Comparison of ENCODE assay signal across 1 mouse cellular context in the genomic region with DNA sequence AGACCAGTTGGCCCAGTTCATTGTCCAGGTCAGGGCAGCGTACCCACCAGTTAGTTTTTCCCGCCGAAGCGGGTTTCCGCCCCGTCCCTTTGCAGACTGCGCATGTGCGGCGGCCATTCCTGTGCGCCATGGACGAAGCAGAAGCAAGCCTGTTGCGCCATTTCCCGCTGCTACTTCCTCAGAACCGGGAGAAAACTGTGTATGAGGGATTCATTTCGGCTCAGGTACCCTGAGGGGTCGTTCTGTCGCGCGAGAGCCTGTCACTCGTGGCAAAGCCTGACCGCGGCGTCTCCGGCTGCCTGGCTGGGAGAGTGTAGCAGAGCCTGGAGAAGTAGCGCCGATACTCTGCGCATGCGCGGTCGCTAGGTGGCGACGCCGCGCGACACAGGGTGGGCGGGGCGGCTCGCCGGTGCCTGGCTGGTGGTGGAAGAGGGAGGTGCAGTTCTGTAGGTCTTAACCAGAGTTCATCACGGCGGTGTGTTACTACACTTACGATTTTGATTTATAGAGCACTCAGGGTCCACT.
TF ChIP-seq lines count a peak whose summit lies in the region.

No protein-coding gene starts in this region.

TF ChIP-seq in CH12.LX, 34 proteins besides CTCF, POLR2A, EP300 and RAD21 (continued from another document):
- TF ChIP-seq JUND (conservative IDR thresholded peaks at IDR 0.05; ENCODE audit: low read depth, low read length), result no peak
- peak; percentile 84 for TF ChIP-seq MXI1 (IDR thresholded peaks at IDR 0.05; ENCODE audit: low read depth, low read length)
- peak; percentile 99 for TF ChIP-seq E2F4 (IDR thresholded peaks at IDR 0.05; ENCODE audit: insufficient replicate concordance, low read depth, low read length)
- TF ChIP-seq SIN3A (IDR thresholded peaks at IDR 0.05; ENCODE audit: low read length), result peak; percentile 64
- TF ChIP-seq USF2 (conservative IDR thresholded peaks at IDR 0.05; ENCODE audit: low read depth, low read length), result 0 out of 2 replicates have a peak, but pooled peaks have one; percentile 18
- 0 out of 2 replicates have a peak, but pooled peaks have one; percentile 33 for TF ChIP-seq MEF2A (IDR thresholded peaks at IDR 0.05; ENCODE audit: borderline replicate concordance, low read depth, low read length)
- peak; percentile 80 for TF ChIP-seq ELF1 (IDR thresholded peaks at IDR 0.05; ENCODE audit: low read depth, low read length)
- TF ChIP-seq TBP (conservative IDR thresholded peaks at IDR 0.05; ENCODE audit: low read depth, low read length), result peak; percentile 68
- TF ChIP-seq ZKSCAN1 (IDR thresholded peaks at IDR 0.05; ENCODE audit: borderline replicate concordance, low read depth, low read length), result no peak
- 0 out of 2 replicates have a peak, but pooled peaks have one; percentile 4 for TF ChIP-seq SMC3 (IDR thresholded peaks at IDR 0.05; ENCODE audit: low read depth, low read length)
